Comparison of ENCODE assay signal across 9 mouse cellular contexts in genomic region chr4:138462971-138463831, GRCm38 (mm10). TPM values are rescaled to one million over a fixed set of nuclear protein-coding genes. Genes with fewer than 3 reads are reported as not detected.
DNase-seq lines count a peak whose midpoint lies in the region; ATAC-seq and TF ChIP-seq lines count a peak whose summit lies in the region.
"Had no signal": no experiment of that assay in that cellular context is flagged by ENCODE, and none has a peak within 500 bp of the region (broad histone marks: within the 10 kb centered on the region; RNA-seq: fewer than 3 reads in every experiment).

No protein-coding gene starts in this region.

- TF ChIP-seq CTCF in gastrocnemius, adult 2 months (IDR thresholded peaks at IDR 0.05), result peak; percentile 50
- TF ChIP-seq CTCF in brain, embryonic 14.5 days (IDR thresholded peaks at IDR 0.05; ENCODE audit: borderline replicate concordance, extremely low read depth, insufficient read depth, insufficient read length), result peak; percentile 42; the same call in 1 of the 2 replicates
- TF ChIP-seq CTCF in lung, postnatal 0 days (IDR thresholded peaks at IDR 0.05), result peak; percentile 50
- no peak for TF ChIP-seq CTCF in small intestine, adult 2 months (IDR thresholded peaks at IDR 0.05; ENCODE audit: extremely low read depth, insufficient read length, insufficient replicate concordance, low read depth, low read length)

- intact Hi-C loops in gastrocnemius, adult 2 months (cut with DNase I), result loop anchor here (5.0 kb wide), 1 partner anchor 39 kb away; no protein-coding TSS in a partner anchor

- DNase-seq in gastrocnemius, adult 2 months, result no peak
- no peak for DNase-seq in gastrocnemius, adult 8-10 months (ENCODE audit: low spot score in 2 of 2)
- peak; percentile 85 for DNase-seq in brain, embryonic 14.5 days (ENCODE audit: low read depth)
- DNase-seq in heart, adult 8-10 months (ENCODE audit: low spot score), result peak; percentile 54
- DNase-seq in lung, postnatal 0 days (ENCODE audit: low spot score), result peak; percentile 90
- no peak for DNase-seq in spleen, postnatal 4 days (ENCODE audit: low spot score in 2 of 2)

- no peak overlapping the region for H3K9ac ChIP-seq in kidney, embryonic 15.5 days
- H3K9ac ChIP-seq in lung, postnatal 0 days (replicated peaks; ENCODE audit: low read depth), result no peak overlapping the region

- 2% methylated on average over 11 of the region's 11 CpGs for WGBS in kidney, embryonic 15.5 days
- WGBS in lung, postnatal 0 days, result 4% methylated on average over 11 of the region's 11 CpGs
- WGBS in small intestine, adult 2 months, result 3% methylated on average over 11 of the region's 11 CpGs

- ATAC-seq in kidney, embryonic 15.5 days (replicated peaks; ENCODE audit: low FRiP score), result peak; percentile 47
- peak; percentile 57 for ATAC-seq in lung, postnatal 0 days

- peak; percentile 24; the same call in 1 of the 2 replicates for TF ChIP-seq EP300 in lung, postnatal 0 days (IDR thresholded peaks at IDR 0.05)

- no peak for TF ChIP-seq POLR2A in brain, embryonic 14.5 days (IDR thresholded peaks at IDR 0.05; ENCODE audit: borderline replicate concordance, extremely low read depth, insufficient read depth, insufficient read length, poor library complexity, severe bottlenecking)
- no peak for TF ChIP-seq POLR2A in small intestine, adult 2 months (IDR thresholded peaks at IDR 0.05; ENCODE audit: low read depth, low read length)

- H3K27me3 ChIP-seq in kidney, embryonic 15.5 days, result no peaks in the 10 kb centered on the region
- no peaks in the 10 kb centered on the region for H3K27me3 ChIP-seq in lung, postnatal 0 days (replicated peaks; ENCODE audit: insufficient read depth, low read length)
- no peaks in the 10 kb centered on the region for H3K27me3 ChIP-seq in small intestine, adult 2 months (ENCODE audit: control insufficient read depth, insufficient read depth, low read length)

- peak overlapping the region; percentile 78 for H3K27ac ChIP-seq in gastrocnemius, adult 2 months
- peak overlapping the region; percentile 97 for H3K27ac ChIP-seq in kidney, embryonic 15.5 days
- peak overlapping the region; percentile 82 for H3K27ac ChIP-seq in lung, postnatal 0 days (ENCODE audit: low read length)
- H3K27ac ChIP-seq in small intestine, adult 2 months (ENCODE audit: insufficient read depth, low read depth, low read length), result peak overlapping the region; percentile 79

- H3K4me2 ChIP-seq in kidney, embryonic 15.5 days, result peak overlapping the region; percentile 56
- H3K4me2 ChIP-seq in lung, postnatal 0 days (replicated peaks; ENCODE audit: low read depth, low read length), result peak overlapping the region; percentile 35

- peak overlapping the region; percentile 60 for H3K4me3 ChIP-seq in gastrocnemius, adult 2 months
- H3K4me3 ChIP-seq in kidney, embryonic 15.5 days (replicated peaks), result peak overlapping the region; percentile 22
- H3K4me3 ChIP-seq in lung, postnatal 0 days (ENCODE audit: low read depth, low read length), result no peak overlapping the region
- peak overlapping the region; percentile 29; the same call in 1 of the 2 replicates for H3K4me3 ChIP-seq in small intestine, adult 2 months (ENCODE audit: low read depth, low read length)

- H3K36me3 ChIP-seq in kidney, embryonic 15.5 days, result peaks cover 8% of the 10 kb centered on the region; the same call in 1 of the 2 replicates
- no peaks in the 10 kb centered on the region for H3K36me3 ChIP-seq in lung, postnatal 0 days (ENCODE audit: insufficient read depth, low read length)
- no peaks in the 10 kb centered on the region for H3K36me3 ChIP-seq in small intestine, adult 2 months (ENCODE audit: control insufficient read depth, insufficient read depth, low read length)

- no peaks in the 10 kb centered on the region for H3K9me3 ChIP-seq in kidney, embryonic 15.5 days (replicated peaks)
- no peaks in the 10 kb centered on the region for H3K9me3 ChIP-seq in lung, postnatal 0 days (ENCODE audit: low read length)

- peaks cover 91% of the 10 kb centered on the region for H3K4me1 ChIP-seq in kidney, embryonic 15.5 days
- H3K4me1 ChIP-seq in lung, postnatal 0 days (ENCODE audit: insufficient read depth, low read depth, low read length), result peaks cover 20% of the 10 kb centered on the region; the same call in 1 of the 2 replicates
- H3K4me1 ChIP-seq in small intestine, adult 2 months (ENCODE audit: control insufficient read depth, insufficient read depth, insufficient read length, low read length), result peaks cover 30% of the 10 kb centered on the region

RNA-seq across cellular contexts. Expression of gene Camk2n1, which starts 9.1 kb away (rescaled TPM):
- total RNA-seq in gastrocnemius, adult 2 months (2021), result 1 to 10 TPM; 5.8 to 7.0 TPM
- 1 to 10 TPM; 3.8 to 6.1 (median 5.3) TPM for total RNA-seq in gastrocnemius, adult 8-10 months (2022)
- 28.3 and 37.4 TPM in 2 replicates for polyA plus RNA-seq in brain, embryonic 14.5 days (2012; rRNA removed)
- total RNA-seq in heart, adult 8-10 months (2022), result 10 to 100 TPM; 10.8 to 12.7 (median 11.1) TPM
- polyA plus RNA-seq in kidney, embryonic 15.5 days (2015; fragmentation: Nextera tagmentation; extraction: Ambion mirVana), result 7.6 and 8.3 TPM in 2 replicates
- polyA plus RNA-seq in lung, postnatal 0 days (2015; fragmentation: Nextera tagmentation; extraction: Ambion mirVana), result 10.9 and 12.7 TPM in 2 replicates
- polyA plus RNA-seq in small intestine, adult 2 months (2012; rRNA removed), result 38.7 and 93.9 TPM in 2 replicates
- total RNA-seq: MEL had no signal

RNA-seq across cellular contexts. Expression of gene Mul1, which starts 28.7 kb away (rescaled TPM):
- total RNA-seq in gastrocnemius, adult 2 months (2021), result 10 to 100 TPM; 37.5 to 45.5 TPM
- 10 to 100 TPM; 39.7 to 47.7 (median 43.2) TPM for total RNA-seq in gastrocnemius, adult 8-10 months (2022)
- 14.5 and 19.6 TPM in 2 replicates for polyA plus RNA-seq in brain, embryonic 14.5 days (2012; rRNA removed)
- 10 to 100 TPM; 72.0 to 84.5 (median 75.5) TPM for total RNA-seq in heart, adult 8-10 months (2022)
- 21.6 and 23.8 TPM in 2 replicates for polyA plus RNA-seq in kidney, embryonic 15.5 days (2015; fragmentation: Nextera tagmentation; extraction: Ambion mirVana)
- 12.3 and 13.1 TPM in 2 replicates for polyA plus RNA-seq in lung, postnatal 0 days (2015; fragmentation: Nextera tagmentation; extraction: Ambion mirVana)
- polyA plus RNA-seq in small intestine, adult 2 months (2012; rRNA removed), result 21.1 and 29.5 TPM in 2 replicates

Comparison
In these comparisons a context has a peak if more than half of its experiments do, and no peak if none do; other contexts are left out.
1. DNase-seq: peak in brain, embryonic 14.5 days (single experiment), heart, adult 8-10 months (single experiment) and lung, postnatal 0 days (single experiment); none in gastrocnemius, adult 2 months (single experiment), gastrocnemius, adult 8-10 months (0 of 2) and spleen, postnatal 4 days (0 of 2).
2. Peak in every context shown above with its lines, with median percentiles within 50 percentile points of each other: H3K27ac ChIP-seq.